ENCODE assay signal across 24 mouse cellular contexts in genomic region chr2:10050878-10051277, GRCm38 (mm10). TPM values are rescaled to one million over a fixed set of nuclear protein-coding genes. Genes with fewer than 3 reads are reported as not detected.
DNase-seq lines count a peak whose midpoint lies in the region; ATAC-seq lines count a peak whose summit lies in the region.
"Had no signal": no experiment of that assay in that cellular context is flagged by ENCODE, and none has a peak within 500 bp of the region (broad histone marks: within the 10 kb centered on the region; RNA-seq: fewer than 3 reads in every experiment).

No protein-coding gene starts in this region.

- peak; percentile 30 for DNase-seq in forebrain, embryonic 14.5 days (ENCODE audit: low spot score)
- peak; percentile 76 to 82 for DNase-seq in frontal cortex, adult 2 months (ENCODE audit: extremely low spot score in 1 of 2, low spot score in 1 of 2)
- peak; percentile 66 to 74 for DNase-seq in left cerebral cortex, adult 18-20 months (ENCODE audit: low spot score in 2 of 2)
- peak; percentile 18 for DNase-seq in right cerebral cortex, postnatal 14 days
- DNase-seq in spleen, postnatal 14 days (ENCODE audit: low spot score in 2 of 2) = no peak
- DNase-seq in kidney, adult 9 months = no peak
- DNase-seq in thymus, postnatal 10 days (ENCODE audit: low spot score in 2 of 2) = no peak
- DNase-seq: cerebellum, adult 11-12 months; cerebellum, postnatal 25 days; heart, postnatal 10 days; kidney, adult 8-10 months; liver; liver, postnatal 0 days; lung, postnatal 14 days; spleen, adult 18-20 months; thymus, postnatal 25 days had no signal

- no peak overlapping the region for H3K4me3 ChIP-seq in forebrain, embryonic 14.5 days (ENCODE audit: low read depth, low read length)
- no peak overlapping the region for H3K4me3 ChIP-seq in forebrain, embryonic 16.5 days (replicated peaks; ENCODE audit: low read length)
- H3K4me3 ChIP-seq: embryonic facial prominence, embryonic 10.5 days; heart, embryonic 10.5 days; hindbrain, embryonic 12.5 days; midbrain, embryonic 10.5 days; neural tube, embryonic 13.5 days; stomach, embryonic 15.5 days had no signal

- no peak overlapping the region for H3K9ac ChIP-seq in forebrain, embryonic 14.5 days (ENCODE audit: low read length)
- H3K9ac ChIP-seq in forebrain, embryonic 16.5 days (replicated peaks; ENCODE audit: low read depth, low read length) = no peak overlapping the region
- H3K9ac ChIP-seq: hindbrain, embryonic 12.5 days; liver, postnatal 0 days; neural tube, embryonic 13.5 days; stomach, embryonic 15.5 days had no signal

- H3K36me3 ChIP-seq in forebrain, embryonic 14.5 days (ENCODE audit: control insufficient read depth, insufficient read depth, low read length) = peaks cover 21% of the 10 kb centered on the region
- peaks cover 18% of the 10 kb centered on the region for H3K36me3 ChIP-seq in forebrain, embryonic 16.5 days (ENCODE audit: control insufficient read depth, insufficient read depth)

- H3K4me1 ChIP-seq in forebrain, embryonic 14.5 days (ENCODE audit: control insufficient read depth, insufficient read depth, low read length) = peaks cover 10% of the 10 kb centered on the region
- H3K4me1 ChIP-seq in forebrain, embryonic 16.5 days (replicated peaks; ENCODE audit: control insufficient read depth, insufficient read depth, low read length) = peaks cover 14% of the 10 kb centered on the region

- no peak overlapping the region for H3K27ac ChIP-seq in forebrain, embryonic 14.5 days (ENCODE audit: low read depth, low read length)
- H3K27ac ChIP-seq in forebrain, embryonic 16.5 days (ENCODE audit: low read length) = no peak overlapping the region
- H3K27ac ChIP-seq: embryonic facial prominence, embryonic 10.5 days; heart, embryonic 10.5 days; hindbrain, embryonic 12.5 days; midbrain, embryonic 10.5 days; neural tube, embryonic 13.5 days; stomach, embryonic 15.5 days had no signal

- H3K9me3 ChIP-seq in forebrain, embryonic 14.5 days (replicated peaks; ENCODE audit: control insufficient read depth, low read length) = no peaks in the 10 kb centered on the region
- no peaks in the 10 kb centered on the region for H3K9me3 ChIP-seq in forebrain, embryonic 16.5 days (ENCODE audit: control insufficient read depth, low read length)
- H3K9me3 ChIP-seq: embryonic facial prominence, embryonic 10.5 days; heart, embryonic 10.5 days; hindbrain, embryonic 12.5 days; midbrain, embryonic 10.5 days; neural tube, embryonic 13.5 days; stomach, embryonic 15.5 days had no signal

- no peak for ATAC-seq in forebrain, embryonic 14.5 days
- no peak for ATAC-seq in forebrain, embryonic 16.5 days
- ATAC-seq: inflammation-experienced regulatory T-cells, adult 6 months; liver, postnatal 0 days had no signal

- WGBS in forebrain, embryonic 14.5 days = 78% methylated on average over 3 of the region's 3 CpGs
- 75% methylated on average over 3 of the region's 3 CpGs for WGBS in forebrain, embryonic 16.5 days

- no peak overlapping the region for H3K4me2 ChIP-seq in forebrain, embryonic 14.5 days (ENCODE audit: low read length)
- H3K4me2 ChIP-seq in forebrain, embryonic 16.5 days (ENCODE audit: low read length) = no peak overlapping the region
- H3K4me2 ChIP-seq: hindbrain, embryonic 12.5 days; neural tube, embryonic 13.5 days; stomach, embryonic 15.5 days had no signal

- no peaks in the 10 kb centered on the region for H3K27me3 ChIP-seq in forebrain, embryonic 14.5 days (replicated peaks; ENCODE audit: control insufficient read depth, insufficient read depth, low read length)
- H3K27me3 ChIP-seq in forebrain, embryonic 16.5 days (replicated peaks; ENCODE audit: control insufficient read depth, insufficient read depth, low read length) = no peaks in the 10 kb centered on the region
- H3K27me3 ChIP-seq: hindbrain, embryonic 12.5 days; neural tube, embryonic 13.5 days; stomach, embryonic 15.5 days had no signal

RNA-seq across cellular contexts. Expression of gene Taf3, which starts 2.5 kb away (rescaled TPM):
- 10.9 and 13.2 TPM in 2 replicates for polyA plus RNA-seq in forebrain, embryonic 14.5 days (2014; fragmentation: Nextera tagmentation; extraction: Ambion mirVana)
- 14.3 and 14.5 TPM in 2 replicates for polyA plus RNA-seq in forebrain, embryonic 16.5 days (2015; fragmentation: Nextera tagmentation; extraction: Ambion mirVana)
- polyA plus RNA-seq in frontal cortex, adult 2 months (2012; rRNA removed) = 9.9 and 11.3 TPM in 2 replicates
- total RNA-seq in left cerebral cortex, adult 18-20 months (2021) = 10 to 100 TPM; 14.3 to 17.1 TPM

RNA-seq across cellular contexts. Expression of gene Atp5c1, which starts 29.4 kb away (rescaled TPM):
- polyA plus RNA-seq in forebrain, embryonic 14.5 days (2014; fragmentation: Nextera tagmentation; extraction: Ambion mirVana) = 639 and 699 TPM in 2 replicates
- 543 and 544 TPM in 2 replicates for polyA plus RNA-seq in forebrain, embryonic 16.5 days (2015; fragmentation: Nextera tagmentation; extraction: Ambion mirVana)
- polyA plus RNA-seq in frontal cortex, adult 2 months (2012; rRNA removed) = 433 and 438 TPM in 2 replicates
- 100 to 1,000 TPM; 251 to 268 TPM for total RNA-seq in left cerebral cortex, adult 18-20 months (2021)

RNA-seq across cellular contexts. Expression of gene Kin, which starts 29.5 kb away (rescaled TPM):
- polyA plus RNA-seq in forebrain, embryonic 14.5 days (2014; fragmentation: Nextera tagmentation; extraction: Ambion mirVana) = 36.7 and 39.5 TPM in 2 replicates
- polyA plus RNA-seq in forebrain, embryonic 16.5 days (2015; fragmentation: Nextera tagmentation; extraction: Ambion mirVana) = 34.2 and 39.8 TPM in 2 replicates
- 12.7 and 14.7 TPM in 2 replicates for polyA plus RNA-seq in frontal cortex, adult 2 months (2012; rRNA removed)
- total RNA-seq in left cerebral cortex, adult 18-20 months (2021) = 10 to 100 TPM; 11.1 to 11.9 TPM

Comparison
In these comparisons a context has a peak if more than half of its experiments do, and no peak if none do; other contexts are left out.
1. DNase-seq: peak in forebrain, embryonic 14.5 days (single experiment), frontal cortex, adult 2 months (2 of 2), left cerebral cortex, adult 18-20 months (2 of 2) and right cerebral cortex, postnatal 14 days (single experiment); none in spleen, postnatal 14 days (0 of 2), kidney, adult 9 months (single experiment) and thymus, postnatal 10 days (0 of 2).